Mouse (Mus musculus) lung, embryonic 16.5 days (tissue): Measurements from ENCODE around the gene Acvr1c. TPM values are rescaled to one million over a fixed set of nuclear protein-coding genes. Genes with fewer than 3 reads are reported as not detected.

ENCODE experiments used
- ATAC-seq: fragments of 200-750 bp; cut with Nextera tagmentation; 2 replicates; pipeline ENCODE4 v1.8.0; 2017; ENCODE audit warnings: low read depth, mild to moderate bottlenecking, moderate library complexity
- H3K27ac ChIP-seq: fragments of 300-500 bp; sonication (generic); 2 replicates; pipeline ENCODE4 v1.5.1; 2014; ENCODE audit warnings: mild to moderate bottlenecking, control low read depth, low read length
- H3K27me3 ChIP-seq: fragments of 300-500 bp; sonication (generic); 2 replicates; pipeline ENCODE4 v1.6.1; 2014; ENCODE audit warnings: low read depth, low read length, mixed read lengths; ENCODE audit not compliant: control insufficient read depth, insufficient read depth
- H3K36me3 ChIP-seq: fragments of 300-500 bp; sonication (generic); 2 replicates; pipeline ENCODE4 v1.6.1; 2014; ENCODE audit warnings: low read length; ENCODE audit not compliant: control insufficient read depth, insufficient read depth
- H3K4me1 ChIP-seq: fragments of 300-500 bp; sonication (generic); replicated peaks from 2 replicates; pipeline ENCODE4 v1.6.1; 2014; ENCODE audit warnings: low read length, mixed read lengths; ENCODE audit not compliant: control insufficient read depth, insufficient read depth
- H3K4me2 ChIP-seq: fragments of 300-500 bp; sonication (generic); 2 replicates; pipeline ENCODE4 v1.6.1; 2014; ENCODE audit warnings: low read depth, low read length, control low read depth
- H3K4me3 ChIP-seq: fragments of 300-500 bp; sonication (generic); 2 replicates; pipeline ENCODE4 v1.5.1; 2014; ENCODE audit warnings: mild to moderate bottlenecking, low read length, control low read depth
- H3K9ac ChIP-seq: fragments of 300-500 bp; sonication (generic); 2 replicates; pipeline ENCODE4 v1.6.1; 2014; ENCODE audit warnings: low read length, control low read depth
- H3K9me3 ChIP-seq: fragments of 300-500 bp; sonication (generic); 2 replicates; pipeline ENCODE4 v1.6.1; 2016; ENCODE audit warnings: low read length; ENCODE audit not compliant: control insufficient read depth
- WGBS: fragments of 180-500 bp; shearing (Covaris S2); extraction: QIAGEN DNeasy Blood & Tissue Kit; methylation state at CpG from one replicate; pipeline ENCODE4 v1.1.7; 2014; 5-methylcytosine and 5-hydroxymethylcytosine counted together
- polyA plus RNA-seq: library from polyadenylated mRNA; unstranded; fragments of >200 nt; fragmentation: Nextera tagmentation; extraction: Ambion mirVana; gene quantifications from 2 replicates; pipeline ENCODE4 v1.2.1, GENCODE M21; 2015

The Acvr1c gene
- polyA plus RNA-seq, 1 experiment from 2014 or later = 1.4 TPM

- Histone ChIP-seq H3K36me3 (no peaks in the 10 kb centered on the region), H3K27me3 (no peaks in the 10 kb centered on the region), H3K9me3 (no peaks in the 10 kb centered on the region), H3K27ac (no peak overlapping the region), H3K9ac (no peak overlapping the region), H3K4me2 (no peak overlapping the region), H3K4me1 (no peaks in the 10 kb centered on the region), H3K4me3 (no peak overlapping the region)
- 32% methylated on average over 3 of the region's 3 CpGs for WGBS
- ATAC-seq = no peak
These were observed 48.0 kb downstream of the Acvr1c start for GRCm38 (mm10) chr2:58309695-58310094.

- Histone ChIP-seq H3K4me2 (no peak overlapping the region), H3K4me3 (no peak overlapping the region), H3K9ac (no peak overlapping the region), H3K4me1 (no peaks in the 10 kb centered on the region), H3K9me3 (no peaks in the 10 kb centered on the region), H3K36me3 (no peaks in the 10 kb centered on the region), H3K27ac (no peak overlapping the region), H3K27me3 (no peaks in the 10 kb centered on the region)
- no peak for ATAC-seq
- WGBS = 57% methylated on average over 3 of the region's 3 CpGs
These were observed 53.2 kb downstream of the Acvr1c start for GRCm38 (mm10) chr2:58304450-58304849.

- no peak overlapping the region for H3K9ac ChIP-seq
- no peaks in the 10 kb centered on the region for H3K27me3 ChIP-seq
- H3K4me1 ChIP-seq = no peaks in the 10 kb centered on the region
- H3K36me3 ChIP-seq = no peaks in the 10 kb centered on the region
- no peak for ATAC-seq
- WGBS = 42% methylated on average over 9 of the region's 9 CpGs
- H3K4me2 ChIP-seq = no peak overlapping the region
- no peaks in the 10 kb centered on the region for H3K9me3 ChIP-seq
- no peak overlapping the region for H3K4me3 ChIP-seq
- H3K27ac ChIP-seq = no peak overlapping the region
These were observed 67.8 kb downstream of the Acvr1c start for GRCm38 (mm10) chr2:58289759-58290431.

- H3K4me1 ChIP-seq = no peaks in the 10 kb centered on the region
- ATAC-seq = no peak
- 70% methylated on average over 6 of the region's 6 CpGs for WGBS
These were observed 68.4 kb downstream of the Acvr1c start for GRCm38 (mm10) chr2:58289331-58289730.

GRCm38 (mm10) chr2:58282259-58282910 lies 75.3 kb downstream of the Acvr1c start:
- Histone ChIP-seq H3K4me3 (no peak overlapping the region), H3K27ac (no peak overlapping the region), H3K4me1 (no peaks in the 10 kb centered on the region), H3K4me2 (no peak overlapping the region), H3K9ac (no peak overlapping the region), H3K27me3 (no peaks in the 10 kb centered on the region), H3K36me3 (no peaks in the 10 kb centered on the region), H3K9me3 (no peaks in the 10 kb centered on the region)
- peak; percentile 60 for ATAC-seq
- 47% methylated on average over 8 of the region's 8 CpGs for WGBS

More at GRCm38 (mm10) chr2:58289331-58289730, 68.4 kb downstream of the Acvr1c start:
- H3K27ac ChIP-seq = no peak overlapping the region
- H3K4me2 ChIP-seq = no peak overlapping the region
- no peak overlapping the region for H3K9ac ChIP-seq
- H3K27me3 ChIP-seq = no peaks in the 10 kb centered on the region
- H3K4me3 ChIP-seq = no peak overlapping the region
- H3K9me3 ChIP-seq = no peaks in the 10 kb centered on the region
- H3K36me3 ChIP-seq = no peaks in the 10 kb centered on the region

GRCm38 (mm10) chr2:58281046-58281445 lies 76.6 kb downstream of the Acvr1c start:
- Histone ChIP-seq H3K36me3 (no peaks in the 10 kb centered on the region), H3K9ac (no peak overlapping the region), H3K27ac (no peak overlapping the region), H3K4me2 (no peak overlapping the region), H3K4me3 (no peak overlapping the region), H3K9me3 (no peaks in the 10 kb centered on the region), H3K4me1 (no peaks in the 10 kb centered on the region), H3K27me3 (no peaks in the 10 kb centered on the region)
- no peak for ATAC-seq
- WGBS = 58% methylated on average over 3 of the region's 3 CpGs

- WGBS = 63% methylated on average over 5 of the region's 5 CpGs
- Histone ChIP-seq H3K4me1 (no peaks in the 10 kb centered on the region), H3K27me3 (no peaks in the 10 kb centered on the region), H3K36me3 (no peaks in the 10 kb centered on the region), H3K27ac (no peak overlapping the region), H3K9ac (no peak overlapping the region), H3K4me3 (no peak overlapping the region), H3K9me3 (no peaks in the 10 kb centered on the region), H3K4me2 (no peak overlapping the region)
- no peak for ATAC-seq
These were observed 78.5 kb downstream of the Acvr1c start for GRCm38 (mm10) chr2:58279163-58279562.

- no peak for ATAC-seq
- no peak overlapping the region for H3K4me3 ChIP-seq
- H3K9me3 ChIP-seq = no peaks in the 10 kb centered on the region
- no peak overlapping the region for H3K27ac ChIP-seq
- H3K4me1 ChIP-seq = no peaks in the 10 kb centered on the region
- H3K27me3 ChIP-seq = no peaks in the 10 kb centered on the region
- H3K9ac ChIP-seq = no peak overlapping the region
- 85% methylated on average over 7 of the region's 7 CpGs for WGBS
- no peaks in the 10 kb centered on the region for H3K36me3 ChIP-seq
- H3K4me2 ChIP-seq = no peak overlapping the region
These were observed 81.2 kb downstream of the Acvr1c start for GRCm38 (mm10) chr2:58276454-58276853.

- H3K4me1 ChIP-seq = no peaks in the 10 kb centered on the region
- 82% methylated on average over 4 of the region's 4 CpGs for WGBS
- H3K9me3 ChIP-seq = no peaks in the 10 kb centered on the region
- H3K27ac ChIP-seq = no peak overlapping the region
- H3K4me3 ChIP-seq = no peak overlapping the region
- no peaks in the 10 kb centered on the region for H3K27me3 ChIP-seq
- ATAC-seq = no peak
- H3K9ac ChIP-seq = no peak overlapping the region
- H3K4me2 ChIP-seq = no peak overlapping the region
- H3K36me3 ChIP-seq = no peaks in the 10 kb centered on the region
These were observed 117.1 kb downstream of the Acvr1c start for GRCm38 (mm10) chr2:58240639-58241038.
